Mouse (Mus musculus): Measurements from ENCODE around the gene Tmem125. TPM values are rescaled to one million over a fixed set of nuclear protein-coding genes. Genes with fewer than 3 reads are reported as not detected.

Gene Tmem125
- polyA plus RNA-seq, 1 experiment, result 15.5 TPM

Other genes with a start within 250 kb of the Tmem125 start
- gene Szt2, start 134.8 kb downstream of the Tmem125 start, polyA plus RNA-seq (2012; rRNA removed), result 13.4 and 20.7 TPM in 2 replicates
- 61.8 and 80.6 TPM in 2 replicates for gene Med8, start 134.7 kb downstream of the Tmem125 start, polyA plus RNA-seq (2012; rRNA removed)
- 167 and 193 TPM in 2 replicates for gene Elovl1, start 116.0 kb downstream of the Tmem125 start, polyA plus RNA-seq (2012; rRNA removed)
- gene Cdc20, start 106.7 kb downstream of the Tmem125 start, polyA plus RNA-seq (2012; rRNA removed), result 5.5 and 7.2 TPM in 2 replicates
- gene Mpl, start 86.5 kb downstream of the Tmem125 start, polyA plus RNA-seq (2012; rRNA removed), result 0.06 TPM in 2 replicates
- gene Tie1, start 54.0 kb downstream of the Tmem125 start, polyA plus RNA-seq (2012; rRNA removed), result 21.7 and 25.1 TPM in 2 replicates
- gene 2610528J11Rik, start 17.0 kb downstream of the Tmem125 start, polyA plus RNA-seq (2012; rRNA removed), result 11.7 and 15.8 TPM in 2 replicates
- 0.04 and 0.08 TPM in 2 replicates for gene Cfap57, start 76.7 kb upstream of the Tmem125 start, polyA plus RNA-seq (2012; rRNA removed)
- gene Ebna1bp2, start 76.8 kb upstream of the Tmem125 start, polyA plus RNA-seq (2012; rRNA removed), result 63.4 and 72.6 TPM in 2 replicates
- not detected in 2 replicates for gene Olfr62, start 114.9 kb upstream of the Tmem125 start, polyA plus RNA-seq (2012; rRNA removed)
- gene Olfr1342, start 148.7 kb upstream of the Tmem125 start, polyA plus RNA-seq (2012; rRNA removed), result not detected in 2 replicates
- not detected in 2 replicates for gene Olfr1341, start 159.5 kb upstream of the Tmem125 start, polyA plus RNA-seq (2012; rRNA removed)
- not detected in 2 replicates for gene Olfr1340, start 176.1 kb upstream of the Tmem125 start, polyA plus RNA-seq (2012; rRNA removed)
- not detected in 2 replicates for gene Olfr1339, start 188.1 kb upstream of the Tmem125 start, polyA plus RNA-seq (2012; rRNA removed)
- gene Olfr1338, start 214.7 kb upstream of the Tmem125 start, polyA plus RNA-seq (2012; rRNA removed), result not detected in 2 replicates
- gene Olfr1337, start 238.5 kb upstream of the Tmem125 start, polyA plus RNA-seq (2012; rRNA removed), result not detected in 2 replicates

Measured in urinary bladder, adult 2 months (tissue).